Mouse (Mus musculus) splenic B cell, adult 2 months (primary cell): ENCODE measurements around the gene Tesk2.
A peak's percentile ranks its signal among the peaks of the same experiment; 100 is the strongest.

ENCODE experiments used
- DNase-seq: peaks from one replicate; pipeline ENCODE4 v3.0.0-alpha.2; 2011; ENCODE audit warnings: low read depth, low spot score
- H3K27me3 ChIP-seq: 2 replicates; pipeline ENCODE4 v1.6.1; 2012; ENCODE audit warnings: mild to moderate bottlenecking, low read length, moderate library complexity, mixed read lengths; ENCODE audit not compliant: control insufficient read depth, poor library complexity, insufficient read depth, severe bottlenecking
- H3K36me3 ChIP-seq: 2 replicates; pipeline ENCODE4 v1.6.1; 2012; ENCODE audit warnings: mild to moderate bottlenecking, low read length, moderate library complexity, mixed read lengths; ENCODE audit not compliant: control insufficient read depth, poor library complexity, insufficient read depth, severe bottlenecking

The Tesk2 gene

GRCm38 (mm10) chr4:116792453-116792852, 71.7 kb downstream of the Tesk2 start:
- no peak for DNase-seq
- H3K36me3 ChIP-seq: peaks cover 2% of the 10 kb centered on the region; the same call in 1 of the 2 replicates
- H3K27me3 ChIP-seq: no peaks in the 10 kb centered on the region

DNA sequence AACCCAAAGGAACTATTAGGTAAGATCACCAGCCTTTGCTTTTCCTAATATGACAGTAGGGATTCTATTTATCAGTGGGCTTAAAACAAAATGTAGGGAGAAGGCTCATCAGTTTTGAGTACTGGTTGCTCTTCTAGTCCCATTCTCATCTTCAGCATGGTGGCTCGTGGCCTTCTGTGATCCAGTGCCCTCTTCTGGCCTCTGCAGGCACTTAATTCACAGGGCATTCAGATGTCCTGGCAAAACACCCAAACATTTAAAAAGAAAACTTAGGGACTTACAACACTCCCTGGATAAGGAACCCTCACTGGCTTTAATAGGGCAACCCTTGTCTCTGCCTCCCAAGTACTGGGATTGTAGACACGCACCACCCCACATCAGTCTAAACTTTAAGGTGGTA, 73.5 kb downstream of the Tesk2 start:
- Histone ChIP-seq H3K27me3 (no peaks in the 10 kb centered on the region), H3K36me3 (peaks cover 2% of the 10 kb centered on the region; the same call in 1 of the 2 replicates)
- DNase-seq: no peak

DNA sequence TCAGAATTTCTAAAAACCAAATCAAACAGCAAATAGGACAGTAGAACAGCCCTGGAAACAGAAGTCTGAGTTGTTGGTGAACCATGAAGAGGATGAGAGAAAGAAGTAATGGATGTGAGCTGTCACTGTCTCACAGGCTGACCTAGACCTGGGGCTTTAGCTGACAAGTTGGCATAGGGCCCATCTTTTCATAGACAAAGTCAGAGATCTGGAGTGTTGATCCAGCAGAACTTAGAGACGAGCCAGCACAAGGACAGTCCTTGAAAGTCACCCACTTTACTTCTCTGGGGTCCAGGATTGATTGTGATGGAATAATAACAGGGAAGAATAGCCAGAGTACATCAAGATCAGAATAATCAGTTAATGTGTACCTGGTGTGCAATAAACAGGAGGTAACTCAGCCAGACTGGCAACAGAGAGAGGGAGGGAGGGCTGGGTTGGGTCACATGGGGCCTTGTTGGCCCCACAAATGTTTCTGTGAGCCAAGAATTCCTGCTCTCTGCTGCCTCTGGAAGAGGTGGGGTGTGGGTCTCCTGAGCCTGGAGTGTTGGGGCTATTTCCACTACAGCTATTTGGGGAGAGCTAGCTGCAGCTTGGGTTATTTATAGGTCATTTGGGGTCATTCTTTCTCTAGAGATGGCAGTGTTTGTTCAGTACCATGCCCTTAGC, 75.8 kb downstream of the Tesk2 start:
- DNase-seq: no peak

GRCm38 (mm10) chr4:116799901-116800300, 79.2 kb downstream of the Tesk2 start:
- DNase-seq: peak; percentile 56
- no peaks in the 10 kb centered on the region for H3K27me3 ChIP-seq
- peaks cover 14% of the 10 kb centered on the region for H3K36me3 ChIP-seq

More for the DNA sequence above, 75.8 kb downstream of the Tesk2 start:
- Histone ChIP-seq H3K36me3 (peaks cover 2% of the 10 kb centered on the region; the same call in 1 of the 2 replicates), H3K27me3 (no peaks in the 10 kb centered on the region)

GRCm38 (mm10) chr4:116807197-116808129, 86.7 kb downstream of the Tesk2 start, which contains the start of the genes Toe1 and Mutyh:
Gene Toe1, minus strand, starts transcription at chr4:116807640.
Gene Mutyh, plus strand, starts transcription at chr4:116807723.
- peak; percentile 97 for DNase-seq

DNA sequence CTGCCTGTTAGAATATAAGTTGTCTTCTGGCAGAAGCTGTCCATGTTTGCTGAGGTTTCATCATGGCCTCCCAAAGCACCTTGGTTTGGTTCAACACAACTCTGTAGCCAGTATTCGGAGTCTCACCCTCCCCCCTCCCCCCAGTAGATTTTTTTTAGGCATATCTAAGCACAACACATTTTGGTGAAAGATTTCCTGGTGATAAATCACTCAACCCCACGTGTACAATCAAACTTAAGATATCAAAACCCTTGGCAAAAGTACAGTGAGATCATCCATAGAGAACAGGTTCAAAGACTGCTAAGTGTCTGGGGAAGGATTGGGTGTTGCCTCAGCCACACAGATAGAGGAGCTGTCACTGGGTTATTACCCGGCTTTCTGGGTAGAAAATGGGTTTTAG, 90.3 kb downstream of the Tesk2 start:
- Histone ChIP-seq H3K27me3 (no peaks in the 10 kb centered on the region), H3K36me3 (no peaks in the 10 kb centered on the region)
- DNase-seq: no peak

More at GRCm38 (mm10) chr4:116807197-116808129, 86.7 kb downstream of the Tesk2 start, which contains the start of the genes Toe1 and Mutyh:
- H3K27me3 ChIP-seq: no peaks in the 10 kb centered on the region
- H3K36me3 ChIP-seq: peaks cover 11% of the 10 kb centered on the region

- no peaks in the 10 kb centered on the region for H3K36me3 ChIP-seq
- no peak for DNase-seq
- no peaks in the 10 kb centered on the region for H3K27me3 ChIP-seq
Observed at GRCm38 (mm10) chr4:116815276-116815675, 94.5 kb downstream of the Tesk2 start.

DNA sequence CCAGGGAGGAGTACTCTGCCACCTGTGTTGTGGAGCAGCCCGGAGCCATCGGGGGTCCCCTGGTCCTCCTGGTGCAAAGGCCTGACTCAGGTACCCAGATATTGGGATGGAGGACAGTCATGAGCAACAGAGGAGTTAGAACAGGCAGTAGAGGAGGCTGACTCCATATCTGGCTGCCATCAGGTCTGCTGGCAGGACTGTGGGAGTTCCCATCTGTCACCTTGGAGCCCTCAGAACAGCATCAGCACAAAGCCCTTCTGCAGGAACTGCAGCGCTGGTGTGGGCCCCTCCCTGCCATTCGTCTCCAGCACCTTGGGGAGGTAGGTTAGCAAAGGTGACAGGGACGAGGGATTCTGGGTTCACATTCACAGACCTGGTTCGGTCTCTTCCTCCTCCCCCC, 96.7 kb downstream of the Tesk2 start:
- no peak for DNase-seq
- H3K36me3 ChIP-seq: no peaks in the 10 kb centered on the region
- no peaks in the 10 kb centered on the region for H3K27me3 ChIP-seq

DNA sequence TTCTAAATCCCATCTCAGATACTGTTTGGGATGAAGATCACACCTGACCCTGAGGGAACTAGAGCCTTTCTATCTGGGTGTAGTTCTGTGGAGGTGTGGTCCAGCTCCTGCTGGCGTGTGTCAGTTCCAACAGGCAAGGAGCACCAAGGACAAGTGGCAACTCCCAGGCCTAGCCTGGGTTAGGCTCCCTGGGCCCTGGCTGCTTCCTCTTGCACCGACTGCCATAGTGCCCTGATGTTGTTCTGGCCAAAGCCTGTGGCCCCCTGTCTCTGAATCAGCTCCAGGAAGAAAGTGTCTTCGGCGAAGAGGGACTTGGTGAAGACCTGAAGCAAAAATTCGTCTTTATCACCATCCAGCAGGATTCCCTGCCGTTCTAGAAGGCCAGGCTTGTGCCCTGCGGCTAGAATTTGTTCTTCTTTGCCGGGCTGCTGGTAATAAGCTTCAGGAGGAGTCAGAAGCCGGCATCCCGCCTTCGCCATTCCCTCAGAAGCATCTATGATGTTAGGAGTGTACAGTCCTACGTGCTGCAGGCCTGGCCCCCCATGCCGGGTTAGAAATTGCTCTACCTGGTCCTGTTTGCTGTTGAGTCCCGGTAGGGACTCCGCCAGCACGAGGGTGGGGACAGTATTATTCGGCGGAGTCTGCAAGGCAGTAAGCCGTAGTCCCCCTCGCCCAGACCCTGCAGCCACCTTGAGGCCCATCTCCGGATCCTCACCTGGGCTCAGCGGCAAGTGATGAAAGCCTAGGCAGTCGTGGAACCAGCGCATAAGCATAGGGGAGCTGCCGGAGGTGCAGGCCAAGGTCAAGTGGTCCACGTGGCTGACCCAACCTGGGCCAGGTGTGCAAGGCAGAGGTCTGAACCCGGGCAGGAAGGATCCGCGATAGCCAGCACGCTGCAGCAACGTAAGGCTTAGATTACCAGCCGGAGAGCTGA, 99.5 kb downstream of the Tesk2 start:
- no peaks in the 10 kb centered on the region for H3K27me3 ChIP-seq
- no peak for DNase-seq
- H3K36me3 ChIP-seq: no peaks in the 10 kb centered on the region

- peak; percentile 51 for DNase-seq
- H3K36me3 ChIP-seq: no peaks in the 10 kb centered on the region
- no peaks in the 10 kb centered on the region for H3K27me3 ChIP-seq
Observed at GRCm38 (mm10) chr4:116820902-116821693, 100.3 kb downstream of the Tesk2 start.

- Histone ChIP-seq H3K27me3 (no peaks in the 10 kb centered on the region), H3K36me3 (no peaks in the 10 kb centered on the region)
- no peak for DNase-seq
Observed at GRCm38 (mm10) chr4:116821694-116822016, 100.9 kb downstream of the Tesk2 start, which contains the start of gene Hpdl. Gene Hpdl, minus strand, starts transcription at chr4:116821707.

DNA sequence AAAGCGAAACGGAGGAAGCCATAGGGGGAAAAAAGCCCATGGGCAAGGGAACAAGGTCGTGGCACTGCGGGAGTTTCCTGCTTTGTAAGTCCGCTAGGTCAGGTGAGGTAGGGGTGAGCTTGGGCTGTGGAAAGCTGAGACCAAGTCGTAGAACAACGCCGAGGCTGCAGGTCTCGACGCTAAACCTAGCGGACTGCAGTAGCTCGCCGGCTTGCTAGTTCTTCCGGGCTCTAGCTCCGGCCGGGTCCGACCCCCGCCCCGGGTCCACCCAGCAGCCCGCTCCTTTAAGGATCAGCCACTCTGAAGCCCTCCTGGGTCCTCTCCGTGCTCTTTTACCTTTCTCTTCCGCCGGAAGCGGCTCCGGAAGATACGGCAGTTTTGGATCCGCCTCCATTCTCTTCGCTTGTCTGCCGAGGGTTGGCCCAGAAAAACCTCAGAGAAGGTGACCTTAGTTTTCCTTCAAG, 103.8 kb downstream of the Tesk2 start:
- no peaks in the 10 kb centered on the region for H3K27me3 ChIP-seq
- peak; percentile 64 for DNase-seq
- no peaks in the 10 kb centered on the region for H3K36me3 ChIP-seq

DNA sequence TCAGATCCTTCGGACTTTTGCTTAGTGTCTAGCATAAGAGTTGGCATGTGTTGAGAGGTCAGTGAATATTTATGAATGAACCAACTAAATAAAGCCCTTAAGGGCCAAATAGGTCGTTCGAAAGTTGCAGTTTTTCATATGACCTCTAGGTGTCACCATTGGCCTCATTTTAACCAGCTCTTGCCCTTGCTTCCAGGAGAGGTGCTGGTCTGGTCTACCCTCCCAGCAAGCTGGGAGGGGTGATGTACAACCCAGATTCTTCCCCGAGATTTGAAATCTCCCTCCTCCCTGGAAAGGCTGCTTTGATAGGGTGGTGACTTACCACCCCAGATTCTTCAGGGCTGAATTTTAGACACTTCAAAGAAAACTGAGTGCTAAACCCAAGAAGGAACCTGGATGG, 107.1 kb downstream of the Tesk2 start:
- H3K27me3 ChIP-seq: no peaks in the 10 kb centered on the region
- no peaks in the 10 kb centered on the region for H3K36me3 ChIP-seq
- peak; percentile 84 for DNase-seq
